Mouse (Mus musculus): Measurements from ENCODE around the gene Csdc2. TPM values are rescaled to one million over a fixed set of nuclear protein-coding genes. Genes with fewer than 3 reads are reported as not detected.

Gene Csdc2
- total and polyA plus RNA-seq, 2 experiments from 2014 or later: 118 to 273 TPM

GRCm38 (mm10) chr15:81954151-81954583, 17.6 kb downstream of the Csdc2 start:
- H3K4me1 ChIP-seq (ENCODE audit: insufficient read depth): 0 out of 2 replicates have a peak, but pooled peaks cover 3% of the 10 kb centered on the region
- peaks cover 59% of the 10 kb centered on the region for H3K36me3 ChIP-seq (ENCODE audit: insufficient read depth)
- 95% methylated on average over 9 of the region's 9 CpGs for WGBS
- DNase-seq: no peak
- no peak for TF ChIP-seq CTCF (IDR thresholded peaks at IDR 0.05; ENCODE audit: low read depth)
- H3K9ac ChIP-seq: no peak overlapping the region
- H3K4me2 ChIP-seq (ENCODE audit: low read depth): no peak overlapping the region
- no peak overlapping the region for H3K27ac ChIP-seq (ENCODE audit: low read depth, low read length)
- ATAC-seq: no peak
- no peaks in the 10 kb centered on the region for H3K27me3 ChIP-seq (ENCODE audit: insufficient read depth, low read length)
- no peaks in the 10 kb centered on the region for H3K9me3 ChIP-seq (ENCODE audit: low read length)
- H3K4me3 ChIP-seq (ENCODE audit: low read depth, low read length): no peak overlapping the region

- 92% methylated on average over 6 of the region's 6 CpGs for WGBS
- TF ChIP-seq CTCF (IDR thresholded peaks at IDR 0.05; ENCODE audit: low read depth): 0 out of 2 replicates have a peak, but pooled peaks have one; percentile 5
These were observed 18.2 kb downstream of the Csdc2 start for GRCm38 (mm10) chr15:81954716-81955115.

GRCm38 (mm10) chr15:81955414-81955813, 18.9 kb downstream of the Csdc2 start:
- Histone ChIP-seq H3K27me3 (ENCODE audit: insufficient read depth, low read length) (no peaks in the 10 kb centered on the region), H3K4me1 (ENCODE audit: insufficient read depth) (0 out of 2 replicates have a peak, but pooled peaks cover 3% of the 10 kb centered on the region), H3K4me2 (ENCODE audit: low read depth) (no peak overlapping the region), H3K9ac (no peak overlapping the region), H3K36me3 (ENCODE audit: insufficient read depth) (peaks cover 47% of the 10 kb centered on the region), H3K4me3 (ENCODE audit: low read depth, low read length) (no peak overlapping the region), H3K27ac (ENCODE audit: low read depth, low read length) (no peak overlapping the region), H3K9me3 (ENCODE audit: low read length) (no peaks in the 10 kb centered on the region)
- DNase-seq (no peak), ATAC-seq (no peak)
- 90% methylated on average over 15 of the region's 15 CpGs for WGBS
- no peak for TF ChIP-seq CTCF (IDR thresholded peaks at IDR 0.05; ENCODE audit: low read depth)

More at GRCm38 (mm10) chr15:81954716-81955115, 18.2 kb downstream of the Csdc2 start:
- ATAC-seq (no peak), DNase-seq (no peak)
- Histone ChIP-seq H3K4me1 (ENCODE audit: insufficient read depth) (0 out of 2 replicates have a peak, but pooled peaks cover 3% of the 10 kb centered on the region), H3K4me3 (ENCODE audit: low read depth, low read length) (no peak overlapping the region), H3K9me3 (ENCODE audit: low read length) (no peaks in the 10 kb centered on the region), H3K27ac (ENCODE audit: low read depth, low read length) (no peak overlapping the region), H3K36me3 (ENCODE audit: insufficient read depth) (peaks cover 54% of the 10 kb centered on the region), H3K9ac (no peak overlapping the region), H3K27me3 (ENCODE audit: insufficient read depth, low read length) (no peaks in the 10 kb centered on the region), H3K4me2 (ENCODE audit: low read depth) (no peak overlapping the region)

GRCm38 (mm10) chr15:81956457-81956856, 19.9 kb downstream of the Csdc2 start:
- H3K9ac ChIP-seq: no peak overlapping the region
- H3K27me3 ChIP-seq (ENCODE audit: insufficient read depth, low read length): no peaks in the 10 kb centered on the region
- H3K4me1 ChIP-seq (ENCODE audit: insufficient read depth): 0 out of 2 replicates have a peak, but pooled peaks cover 6% of the 10 kb centered on the region
- no peak overlapping the region for H3K27ac ChIP-seq (ENCODE audit: low read depth, low read length)
- DNase-seq (peak; percentile 67), ATAC-seq (no peak)
- H3K9me3 ChIP-seq (ENCODE audit: low read length): no peaks in the 10 kb centered on the region
- TF ChIP-seq CTCF (IDR thresholded peaks at IDR 0.05; ENCODE audit: low read depth): peak; percentile 92
- H3K4me2 ChIP-seq (ENCODE audit: low read depth): no peak overlapping the region
- H3K4me3 ChIP-seq (ENCODE audit: low read depth, low read length): no peak overlapping the region
- WGBS: 51% methylated on average over 8 of the region's 8 CpGs
- H3K36me3 ChIP-seq (ENCODE audit: insufficient read depth): peaks cover 38% of the 10 kb centered on the region

- WGBS: 85% methylated on average over 11 of the region's 11 CpGs
- Histone ChIP-seq H3K4me1 (ENCODE audit: insufficient read depth) (0 out of 2 replicates have a peak, but pooled peaks cover 6% of the 10 kb centered on the region), H3K27me3 (ENCODE audit: insufficient read depth, low read length) (no peaks in the 10 kb centered on the region), H3K36me3 (ENCODE audit: insufficient read depth) (peaks cover 27% of the 10 kb centered on the region), H3K4me3 (ENCODE audit: low read depth, low read length) (no peak overlapping the region), H3K9ac (no peak overlapping the region), H3K9me3 (ENCODE audit: low read length) (no peaks in the 10 kb centered on the region), H3K27ac (ENCODE audit: low read depth, low read length) (no peak overlapping the region), H3K4me2 (ENCODE audit: low read depth) (no peak overlapping the region)
- ATAC-seq (no peak), DNase-seq (no peak)
- TF ChIP-seq CTCF (IDR thresholded peaks at IDR 0.05; ENCODE audit: low read depth): no peak
These were observed 21.0 kb downstream of the Csdc2 start for GRCm38 (mm10) chr15:81957598-81957997.

GRCm38 (mm10) chr15:81958906-81959305, 22.3 kb downstream of the Csdc2 start:
- H3K27ac ChIP-seq (ENCODE audit: low read depth, low read length): no peak overlapping the region
- no peaks in the 10 kb centered on the region for H3K27me3 ChIP-seq (ENCODE audit: insufficient read depth, low read length)
- DNase-seq (no peak), ATAC-seq (no peak)
- WGBS: 88% methylated on average over 3 of the region's 3 CpGs
- no peak overlapping the region for H3K4me3 ChIP-seq (ENCODE audit: low read depth, low read length)
- TF ChIP-seq CTCF (IDR thresholded peaks at IDR 0.05; ENCODE audit: low read depth): no peak
- no peak overlapping the region for H3K4me2 ChIP-seq (ENCODE audit: low read depth)
- peaks cover 20% of the 10 kb centered on the region for H3K36me3 ChIP-seq (ENCODE audit: insufficient read depth)
- 0 out of 2 replicates have a peak, but pooled peaks cover 6% of the 10 kb centered on the region for H3K4me1 ChIP-seq (ENCODE audit: insufficient read depth)
- no peak overlapping the region for H3K9ac ChIP-seq
- H3K9me3 ChIP-seq (ENCODE audit: low read length): no peaks in the 10 kb centered on the region

- ATAC-seq: peak; percentile 97
- Histone ChIP-seq H3K4me1 (ENCODE audit: insufficient read depth) (0 out of 2 replicates have a peak, but pooled peaks cover 6% of the 10 kb centered on the region), H3K4me3 (ENCODE audit: low read depth, low read length) (peak within 1 kb of the TSS; percentile 53), H3K9me3 (ENCODE audit: low read length) (no peaks in the 10 kb centered on the region), H3K36me3 (ENCODE audit: insufficient read depth) (peaks cover 5% of the 10 kb centered on the region), H3K4me2 (ENCODE audit: low read depth) (peak within 1 kb of the TSS; percentile 78), H3K9ac (peak within 1 kb of the TSS; percentile 73), H3K27ac (ENCODE audit: low read depth, low read length) (peak within 1 kb of the TSS; percentile 89), H3K27me3 (ENCODE audit: insufficient read depth, low read length) (no peaks in the 10 kb centered on the region)
- peak; percentile 97 for DNase-seq
- whole genome bisulfite sequencing: 2% methylated on average over 72 of the region's 77 CpGs
- TF ChIP-seq CTCF (IDR thresholded peaks at IDR 0.05; ENCODE audit: low read depth): peak; percentile 79
These were observed 23.9 kb downstream of the Csdc2 start, which contains the start of gene Pmm1 for GRCm38 (mm10) chr15:81960171-81961077. Gene Pmm1, minus strand, starts transcription at chr15:81960930.

Measured in forebrain, postnatal 0 days (tissue).